Mouse (Mus musculus): ENCODE measurements around the gene Ffar3. TPM values are rescaled to one million over a fixed set of nuclear protein-coding genes. Genes with fewer than 3 reads are reported as not detected.

The Ffar3 gene
- polyA plus RNA-seq, 2 experiments = not detected

GRCm38 (mm10) chr7:30878950-30879349, 23.0 kb upstream of the Ffar3 start:
- no peak overlapping the region for H3K9ac ChIP-seq (ENCODE audit: low read depth, low read length, severe bottlenecking)
- no peaks in the 10 kb centered on the region for H3K4me1 ChIP-seq (ENCODE audit: control insufficient read depth, insufficient read depth, low read length)
- TF ChIP-seq POLR2A (IDR thresholded peaks at IDR 0.05; ENCODE audit: borderline replicate concordance, extremely low read depth, insufficient read depth, insufficient read length) = no peak
- no peaks in the 10 kb centered on the region for H3K9me3 ChIP-seq (ENCODE audit: control insufficient read depth, low read length)
- H3K27ac ChIP-seq (replicated peaks; ENCODE audit: low read depth, low read length) = no peak overlapping the region
- 68% methylated on average over 6 of the region's 6 CpGs for WGBS
- no peaks in the 10 kb centered on the region for H3K27me3 ChIP-seq (ENCODE audit: control insufficient read depth, insufficient read depth, low read length)
- ATAC-seq (ENCODE audit: low FRiP score, low read depth) = no peak
- no peak overlapping the region for H3K4me2 ChIP-seq (replicated peaks; ENCODE audit: low read depth, low read length, severe bottlenecking)
- H3K4me3 ChIP-seq (replicated peaks; ENCODE audit: low read length) = no peak overlapping the region
- H3K36me3 ChIP-seq (ENCODE audit: control insufficient read depth, insufficient read depth, low read length) = no peaks in the 10 kb centered on the region
- DNase-seq (ENCODE audit: low spot score) = no peak

DNA sequence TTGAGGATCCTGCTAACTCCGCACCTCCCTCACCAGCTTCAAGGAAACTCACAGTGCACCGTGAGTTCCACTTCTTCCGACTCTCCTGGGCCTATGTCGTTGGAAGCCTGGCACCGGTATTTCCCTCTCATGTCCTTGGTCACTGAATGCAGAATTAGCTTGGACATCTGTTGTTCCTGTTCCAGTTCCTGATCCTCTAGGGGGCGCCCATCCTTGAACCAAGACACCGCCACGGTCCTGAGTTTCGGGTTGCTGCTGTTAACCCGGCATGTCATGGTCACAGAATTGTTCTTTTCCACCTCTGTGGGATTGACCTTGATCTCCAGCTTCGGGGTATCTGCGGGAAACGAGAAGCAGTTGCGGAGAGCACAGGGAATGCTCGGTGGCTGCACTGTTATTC, 17.1 kb upstream of the Ffar3 start:
- H3K4me3 ChIP-seq (replicated peaks; ENCODE audit: low read length) = no peak overlapping the region
- no peak for ATAC-seq (ENCODE audit: low FRiP score, low read depth)

DNA sequence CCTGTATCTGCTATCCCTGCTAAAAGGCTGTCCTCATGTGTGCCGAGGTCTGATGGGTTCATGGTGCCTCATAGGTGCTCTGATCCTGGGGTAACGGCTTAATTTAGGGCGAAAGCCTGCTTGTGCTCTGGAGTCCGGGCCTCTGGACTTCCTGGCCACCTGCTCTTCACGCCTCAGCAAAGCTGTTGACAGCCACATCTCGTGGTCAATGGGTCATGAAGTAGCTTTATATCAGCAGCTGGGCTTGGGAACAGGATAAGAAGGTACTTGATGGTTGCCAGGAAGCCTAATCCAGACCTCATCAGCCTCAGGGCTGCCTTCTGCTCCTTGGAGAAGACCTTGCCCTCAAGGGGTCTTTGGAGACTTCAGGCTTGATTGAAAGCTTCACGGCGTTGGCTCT, 7.4 kb upstream of the Ffar3 start:
- ATAC-seq (ENCODE audit: low FRiP score, low read depth) = no peak
- 74% methylated on average over 8 of the region's 8 CpGs for WGBS
- TF ChIP-seq POLR2A (IDR thresholded peaks at IDR 0.05; ENCODE audit: borderline replicate concordance, extremely low read depth, insufficient read depth, insufficient read length) = no peak

More for the DNA sequence above, 17.1 kb upstream of the Ffar3 start:
- Histone ChIP-seq H3K9me3 (ENCODE audit: control insufficient read depth, low read length) (no peaks in the 10 kb centered on the region), H3K4me1 (ENCODE audit: control insufficient read depth, insufficient read depth, low read length) (no peaks in the 10 kb centered on the region), H3K4me2 (replicated peaks; ENCODE audit: low read depth, low read length, severe bottlenecking) (peak overlapping the region; percentile 29; the same call in 1 of the 2 replicates), H3K27me3 (ENCODE audit: control insufficient read depth, insufficient read depth, low read length) (no peaks in the 10 kb centered on the region), H3K36me3 (ENCODE audit: control insufficient read depth, insufficient read depth, low read length) (no peaks in the 10 kb centered on the region), H3K9ac (ENCODE audit: low read depth, low read length, severe bottlenecking) (no peak overlapping the region), H3K27ac (replicated peaks; ENCODE audit: low read depth, low read length) (no peak overlapping the region)
- WGBS = 29% methylated on average over 15 of the region's 15 CpGs
- peak; percentile 30 for DNase-seq (ENCODE audit: low spot score)
- no peak for TF ChIP-seq POLR2A (IDR thresholded peaks at IDR 0.05; ENCODE audit: borderline replicate concordance, extremely low read depth, insufficient read depth, insufficient read length)

DNA sequence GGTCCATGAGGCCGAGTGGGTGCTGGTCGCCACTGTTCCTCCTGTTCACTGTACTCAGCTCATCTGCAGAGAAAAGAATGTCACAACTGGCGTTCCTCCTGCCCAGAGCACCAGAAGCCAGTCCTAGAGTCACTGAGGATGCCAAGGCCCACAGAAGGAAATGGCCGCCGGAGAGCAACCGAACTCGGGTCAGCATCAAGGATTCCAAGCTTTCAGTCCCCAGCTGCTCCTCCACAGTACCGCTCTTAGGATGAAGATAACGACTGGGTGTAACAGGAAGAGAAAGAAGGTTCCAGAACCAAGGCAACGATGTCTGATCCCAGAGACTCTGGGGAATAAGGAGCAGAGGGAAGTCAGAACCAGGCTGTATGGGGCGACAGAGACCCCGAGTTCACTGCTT, 5.5 kb upstream of the Ffar3 start, which contains the start of gene Ffar1:
Gene Ffar1, minus strand, starts transcription at position 101 of the 400 bp plus-strand sequence.
- Histone ChIP-seq H3K4me2 (replicated peaks; ENCODE audit: low read depth, low read length, severe bottlenecking) (no peak within 1 kb of the TSS), H3K27ac (replicated peaks; ENCODE audit: low read depth, low read length) (no peak within 1 kb of the TSS), H3K9me3 (ENCODE audit: control insufficient read depth, low read length) (no peaks in the 10 kb centered on the region), H3K4me1 (ENCODE audit: control insufficient read depth, insufficient read depth, low read length) (no peaks in the 10 kb centered on the region), H3K4me3 (replicated peaks; ENCODE audit: low read length) (no peak within 1 kb of the TSS), H3K36me3 (ENCODE audit: control insufficient read depth, insufficient read depth, low read length) (no peaks in the 10 kb centered on the region), H3K9ac (ENCODE audit: low read depth, low read length, severe bottlenecking) (peak within 1 kb of the TSS; percentile 9; the same call in 1 of the 2 replicates), H3K27me3 (ENCODE audit: control insufficient read depth, insufficient read depth, low read length) (no peaks in the 10 kb centered on the region)
- TF ChIP-seq POLR2A (IDR thresholded peaks at IDR 0.05; ENCODE audit: borderline replicate concordance, extremely low read depth, insufficient read depth, insufficient read length) = no peak
- WGBS = 83% methylated on average over 11 of the region's 12 CpGs
- DNase-seq (ENCODE audit: low spot score) = no peak
- no peak for ATAC-seq (ENCODE audit: low FRiP score, low read depth)

More for the DNA sequence above, 7.4 kb upstream of the Ffar3 start:
- Histone ChIP-seq H3K27me3 (ENCODE audit: control insufficient read depth, insufficient read depth, low read length) (no peaks in the 10 kb centered on the region), H3K27ac (replicated peaks; ENCODE audit: low read depth, low read length) (no peak overlapping the region), H3K4me1 (ENCODE audit: control insufficient read depth, insufficient read depth, low read length) (no peaks in the 10 kb centered on the region), H3K4me2 (replicated peaks; ENCODE audit: low read depth, low read length, severe bottlenecking) (no peak overlapping the region), H3K9ac (ENCODE audit: low read depth, low read length, severe bottlenecking) (no peak overlapping the region), H3K4me3 (replicated peaks; ENCODE audit: low read length) (no peak overlapping the region), H3K9me3 (ENCODE audit: control insufficient read depth, low read length) (no peaks in the 10 kb centered on the region), H3K36me3 (ENCODE audit: control insufficient read depth, insufficient read depth, low read length) (no peaks in the 10 kb centered on the region)
- DNase-seq (ENCODE audit: low spot score) = no peak

DNA sequence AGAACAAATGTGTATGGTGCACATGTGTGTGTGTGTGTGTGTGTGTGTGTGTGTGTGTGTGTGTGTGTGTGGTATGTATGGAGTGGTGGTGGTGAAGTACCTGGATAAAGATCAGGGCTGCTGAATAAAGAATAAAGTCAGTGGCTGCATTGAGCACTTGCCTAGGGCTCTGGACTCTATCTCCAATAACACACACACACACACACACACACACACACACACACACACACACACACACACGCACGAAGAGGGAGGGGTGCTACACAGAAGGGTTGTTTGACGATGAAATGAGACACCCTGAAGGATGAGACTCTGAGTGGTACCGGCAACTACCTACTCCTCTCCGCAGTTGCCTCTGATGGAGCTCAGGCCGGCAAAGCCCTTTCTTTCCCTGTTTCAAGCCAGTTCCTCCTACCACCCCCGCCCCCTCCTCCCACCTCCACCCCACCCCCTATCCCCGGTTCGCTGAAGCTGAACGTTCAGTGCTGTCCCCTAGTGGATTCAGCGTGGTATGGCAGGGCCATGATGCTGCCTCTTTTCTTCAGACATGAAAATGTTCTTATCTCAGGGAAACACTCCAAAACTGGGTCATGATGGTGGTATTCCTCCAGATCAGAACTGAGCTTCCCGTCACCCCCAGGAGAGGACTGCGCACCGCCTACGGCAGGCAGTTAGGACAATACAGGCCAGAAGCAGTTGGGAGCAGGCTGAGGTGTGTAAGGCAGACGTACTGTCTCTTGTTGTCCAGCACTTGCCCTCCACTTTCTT, 3.8 kb upstream of the Ffar3 start:
- TF ChIP-seq POLR2A (IDR thresholded peaks at IDR 0.05; ENCODE audit: borderline replicate concordance, extremely low read depth, insufficient read depth, insufficient read length) = no peak
- no peak overlapping the region for H3K27ac ChIP-seq (replicated peaks; ENCODE audit: low read depth, low read length)
- no peaks in the 10 kb centered on the region for H3K9me3 ChIP-seq (ENCODE audit: control insufficient read depth, low read length)
- H3K36me3 ChIP-seq (ENCODE audit: control insufficient read depth, insufficient read depth, low read length) = no peaks in the 10 kb centered on the region
- WGBS = 13% methylated on average over 13 of the region's 16 CpGs
- no peaks in the 10 kb centered on the region for H3K27me3 ChIP-seq (ENCODE audit: control insufficient read depth, insufficient read depth, low read length)
- no peak overlapping the region for H3K9ac ChIP-seq (ENCODE audit: low read depth, low read length, severe bottlenecking)
- peak; percentile 68; the same call in 1 of the 2 replicates for ATAC-seq (ENCODE audit: low FRiP score, low read depth)
- H3K4me3 ChIP-seq (replicated peaks; ENCODE audit: low read length) = peak overlapping the region; percentile 22
- peak overlapping the region; percentile 45 for H3K4me2 ChIP-seq (replicated peaks; ENCODE audit: low read depth, low read length, severe bottlenecking)
- DNase-seq (ENCODE audit: low spot score) = peak; percentile 76
- H3K4me1 ChIP-seq (ENCODE audit: control insufficient read depth, insufficient read depth, low read length) = no peaks in the 10 kb centered on the region

Data from limb, embryonic 14.5 days (tissue).